ENCODE assay signal across 24 mouse cellular contexts in genomic region chr19:58297926-58298325, GRCm38 (mm10).
"Had no signal": no experiment of that assay in that cellular context is flagged by ENCODE, and none has a peak within 500 bp of the region (broad histone marks: within the 10 kb centered on the region; RNA-seq: fewer than 3 reads in every experiment).

No protein-coding gene starts in this region.

- ATAC-seq: hindbrain, postnatal 0 days; intestine, embryonic 16.5 days; liver, embryonic 12.5 days had no signal

- DNase-seq: gastrocnemius, postnatal 14 days; heart, adult 2 months; heart, postnatal 14 days; heart, postnatal 36 days; kidney, adult 11 months; kidney, adult 2 months; kidney, adult 9 months; kidney, postnatal 14 days; kidney, postnatal 36 days; layer of hippocampus, postnatal 36 days had no signal

- H3K4me3 ChIP-seq: heart, adult 2 months; heart, embryonic 13.5 days; heart, embryonic 15.5 days; hindbrain, embryonic 13.5 days; hindbrain, embryonic 15.5 days; kidney, embryonic 15.5 days; left cerebral cortex, adult 2 months; limb, embryonic 13.5 days; limb, embryonic 15.5 days; liver, embryonic 12.5 days had no signal

- H3K4me2 ChIP-seq: heart, embryonic 11.5 days; heart, embryonic 13.5 days; heart, embryonic 15.5 days; hindbrain, embryonic 13.5 days; hindbrain, embryonic 15.5 days; kidney, embryonic 15.5 days; limb, embryonic 13.5 days; limb, embryonic 15.5 days; liver, embryonic 12.5 days had no signal

- H3K9ac ChIP-seq: heart, embryonic 13.5 days; heart, embryonic 15.5 days; hindbrain, embryonic 13.5 days; hindbrain, embryonic 15.5 days; kidney, embryonic 15.5 days; limb, embryonic 13.5 days; limb, embryonic 15.5 days; liver, embryonic 12.5 days; liver, embryonic 14.5 days had no signal

- H3K27ac ChIP-seq: heart, adult 2 months; heart, embryonic 13.5 days; heart, embryonic 15.5 days; hindbrain, embryonic 13.5 days; hindbrain, embryonic 15.5 days; hindbrain, postnatal 0 days; kidney, embryonic 15.5 days; kidney, postnatal 0 days; left cerebral cortex, adult 2 months; limb, embryonic 13.5 days; limb, embryonic 15.5 days; liver, embryonic 12.5 days; liver, embryonic 14.5 days had no signal

- H3K27me3 ChIP-seq: hindbrain, embryonic 13.5 days; hindbrain, embryonic 15.5 days; kidney, embryonic 15.5 days; limb, embryonic 15.5 days; liver, embryonic 12.5 days had no signal

- H3K9me3 ChIP-seq: heart, embryonic 13.5 days; heart, embryonic 15.5 days; hindbrain, embryonic 13.5 days; hindbrain, embryonic 15.5 days; kidney, embryonic 15.5 days; limb, embryonic 13.5 days; limb, embryonic 15.5 days; liver, embryonic 12.5 days had no signal

- H3K36me3 ChIP-seq: heart, embryonic 13.5 days; heart, embryonic 15.5 days; hindbrain, embryonic 13.5 days; hindbrain, embryonic 15.5 days; limb, embryonic 13.5 days; limb, embryonic 15.5 days; liver, embryonic 12.5 days had no signal

- H3K4me1 ChIP-seq: heart, embryonic 15.5 days had no signal
